Mouse (Mus musculus): ENCODE results near the gene Ap1s3. TPM values are rescaled to one million over a fixed set of nuclear protein-coding genes. Genes with fewer than 3 reads are reported as not detected.

The Ap1s3 gene
- polyA plus RNA-seq, 1 experiment: 1.8 TPM

DNA sequence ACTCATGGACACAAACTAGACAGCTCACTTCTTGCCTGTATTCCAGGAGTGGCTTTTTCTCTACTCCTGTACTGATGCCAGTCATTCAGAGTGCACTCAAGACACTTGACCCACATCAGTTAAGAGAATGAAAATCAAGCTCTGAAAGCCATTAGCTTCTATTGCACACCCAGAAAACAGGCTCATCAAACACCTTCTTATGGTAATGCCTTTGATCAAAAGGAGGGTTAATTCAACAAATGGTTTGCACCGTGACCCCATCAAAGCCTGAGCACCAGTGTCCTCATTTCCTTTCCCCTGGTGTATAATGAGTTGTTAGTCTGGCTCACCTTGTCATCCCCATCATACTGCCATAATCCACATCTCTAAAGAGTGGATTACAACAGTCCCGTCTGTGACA, 69.3 kb downstream of the Ap1s3 start:
- H3K4me3 ChIP-seq (replicated peaks; ENCODE audit: insufficient read depth, low read depth, low read length): no peak overlapping the region
- TF ChIP-seq CTCF (IDR thresholded peaks at IDR 0.05; ENCODE audit: borderline replicate concordance, insufficient read depth, low read depth, low read length) (no peak), POLR2A (IDR thresholded peaks at IDR 0.05; ENCODE audit: borderline replicate concordance, insufficient read depth, low read length) (no peak)
- no peak for DNase-seq
- H3K4me1 ChIP-seq (ENCODE audit: control insufficient read depth, insufficient read depth, low read length): no peaks in the 10 kb centered on the region
- no peak overlapping the region for H3K27ac ChIP-seq (ENCODE audit: insufficient read depth, low read length)
- 72% methylated on average over 2 of the region's 2 CpGs for WGBS
- no peaks in the 10 kb centered on the region for H3K27me3 ChIP-seq (ENCODE audit: control insufficient read depth, insufficient read depth, low read length)

DNA sequence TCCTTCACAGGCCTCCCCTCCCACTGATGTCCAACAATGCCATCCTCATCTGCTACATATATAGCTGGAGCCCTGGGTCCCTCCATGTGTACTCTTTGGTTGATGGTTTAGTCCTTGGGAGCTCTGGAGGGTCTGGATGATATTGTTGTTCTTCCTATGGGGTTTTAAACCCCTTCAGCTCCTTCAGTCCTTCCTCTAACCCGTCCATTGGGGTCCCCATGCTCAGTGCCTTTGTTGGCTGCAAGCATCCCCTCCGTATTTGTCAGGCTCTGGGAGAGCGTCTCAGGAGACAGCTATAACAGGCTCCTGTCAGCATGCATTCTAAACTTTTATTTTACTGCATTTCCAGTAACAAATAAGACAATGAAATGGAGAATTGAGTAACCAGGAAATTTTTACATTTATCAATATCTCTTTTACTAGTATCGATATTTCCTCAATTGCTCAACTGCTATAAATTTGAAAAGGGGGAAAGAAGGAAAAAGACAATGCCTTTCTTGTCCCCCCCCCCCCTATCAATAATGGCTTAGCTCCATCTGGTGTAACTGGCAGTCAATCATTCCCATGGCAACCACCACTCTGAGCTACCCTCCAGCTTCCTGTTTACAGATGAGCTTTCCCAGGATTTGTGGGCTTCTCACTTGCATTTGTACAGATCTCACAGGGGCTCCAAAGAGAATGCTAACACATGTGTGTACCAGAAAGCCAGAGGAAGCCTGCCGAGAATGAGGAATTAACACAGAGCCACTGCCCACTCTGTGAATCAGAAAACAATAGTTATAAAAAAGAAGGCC, 73.2 kb downstream of the Ap1s3 start:
- Histone ChIP-seq H3K4me3 (replicated peaks; ENCODE audit: insufficient read depth, low read depth, low read length) (no peak overlapping the region), H3K4me1 (ENCODE audit: control insufficient read depth, insufficient read depth, low read length) (no peaks in the 10 kb centered on the region), H3K27ac (ENCODE audit: insufficient read depth, low read length) (no peak overlapping the region), H3K27me3 (ENCODE audit: control insufficient read depth, insufficient read depth, low read length) (no peaks in the 10 kb centered on the region)
- DNase-seq: no peak
- 27% methylated on average over 5 of the region's 5 CpGs for WGBS
- TF ChIP-seq POLR2A (IDR thresholded peaks at IDR 0.05; ENCODE audit: borderline replicate concordance, insufficient read depth, low read length): no peak
- TF ChIP-seq CTCF (IDR thresholded peaks at IDR 0.05; ENCODE audit: borderline replicate concordance, insufficient read depth, low read depth, low read length): no peak

DNA sequence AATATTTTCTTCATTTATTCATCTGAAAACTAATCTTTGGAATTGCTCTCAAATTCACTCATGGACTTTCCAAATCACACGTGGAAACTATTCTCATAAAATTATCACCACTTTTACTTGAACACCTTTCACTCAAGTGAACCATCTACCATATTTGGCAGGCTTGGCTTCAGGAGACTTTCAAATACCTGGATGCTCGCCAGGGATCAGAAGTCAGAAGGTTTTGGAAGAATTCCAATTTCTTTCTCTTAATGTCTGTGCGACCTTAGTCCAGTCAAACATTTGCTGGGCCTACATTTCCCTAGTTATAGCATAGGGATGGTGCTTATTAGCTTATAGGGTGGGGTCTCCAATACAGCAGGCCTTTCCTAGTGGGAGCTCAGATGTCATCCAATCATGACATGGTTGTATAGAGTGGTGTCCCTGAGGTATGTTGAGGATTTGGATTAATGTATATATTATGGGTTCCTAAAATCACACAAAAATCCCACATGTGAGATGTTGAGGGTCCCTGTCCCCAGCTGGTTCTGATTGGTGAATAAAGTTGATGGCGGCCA, 79.0 kb downstream of the Ap1s3 start:
- no peak overlapping the region for H3K4me3 ChIP-seq (replicated peaks; ENCODE audit: insufficient read depth, low read depth, low read length)
- no peaks in the 10 kb centered on the region for H3K27me3 ChIP-seq (ENCODE audit: control insufficient read depth, insufficient read depth, low read length)
- 53% methylated on average over 4 of the region's 4 CpGs for WGBS
- no peak overlapping the region for H3K27ac ChIP-seq (ENCODE audit: insufficient read depth, low read length)
- H3K4me1 ChIP-seq (ENCODE audit: control insufficient read depth, insufficient read depth, low read length): no peaks in the 10 kb centered on the region
- TF ChIP-seq CTCF (IDR thresholded peaks at IDR 0.05; ENCODE audit: borderline replicate concordance, insufficient read depth, low read depth, low read length) (no peak), POLR2A (IDR thresholded peaks at IDR 0.05; ENCODE audit: borderline replicate concordance, insufficient read depth, low read length) (no peak)
- DNase-seq: no peak

- Histone ChIP-seq H3K4me3 (replicated peaks; ENCODE audit: insufficient read depth, low read depth, low read length) (no peak overlapping the region), H3K4me1 (ENCODE audit: control insufficient read depth, insufficient read depth, low read length) (no peaks in the 10 kb centered on the region), H3K27me3 (ENCODE audit: control insufficient read depth, insufficient read depth, low read length) (no peaks in the 10 kb centered on the region), H3K27ac (ENCODE audit: insufficient read depth, low read length) (no peak overlapping the region)
- DNase-seq: no peak
- 93% methylated on average over 1 of the region's 1 CpGs for WGBS
- TF ChIP-seq POLR2A (IDR thresholded peaks at IDR 0.05; ENCODE audit: borderline replicate concordance, insufficient read depth, low read length): no peak
- TF ChIP-seq CTCF (IDR thresholded peaks at IDR 0.05; ENCODE audit: borderline replicate concordance, insufficient read depth, low read depth, low read length): no peak
Observed at GRCm38 (mm10) chr1:79591091-79591490, 80.7 kb downstream of the Ap1s3 start.

DNA sequence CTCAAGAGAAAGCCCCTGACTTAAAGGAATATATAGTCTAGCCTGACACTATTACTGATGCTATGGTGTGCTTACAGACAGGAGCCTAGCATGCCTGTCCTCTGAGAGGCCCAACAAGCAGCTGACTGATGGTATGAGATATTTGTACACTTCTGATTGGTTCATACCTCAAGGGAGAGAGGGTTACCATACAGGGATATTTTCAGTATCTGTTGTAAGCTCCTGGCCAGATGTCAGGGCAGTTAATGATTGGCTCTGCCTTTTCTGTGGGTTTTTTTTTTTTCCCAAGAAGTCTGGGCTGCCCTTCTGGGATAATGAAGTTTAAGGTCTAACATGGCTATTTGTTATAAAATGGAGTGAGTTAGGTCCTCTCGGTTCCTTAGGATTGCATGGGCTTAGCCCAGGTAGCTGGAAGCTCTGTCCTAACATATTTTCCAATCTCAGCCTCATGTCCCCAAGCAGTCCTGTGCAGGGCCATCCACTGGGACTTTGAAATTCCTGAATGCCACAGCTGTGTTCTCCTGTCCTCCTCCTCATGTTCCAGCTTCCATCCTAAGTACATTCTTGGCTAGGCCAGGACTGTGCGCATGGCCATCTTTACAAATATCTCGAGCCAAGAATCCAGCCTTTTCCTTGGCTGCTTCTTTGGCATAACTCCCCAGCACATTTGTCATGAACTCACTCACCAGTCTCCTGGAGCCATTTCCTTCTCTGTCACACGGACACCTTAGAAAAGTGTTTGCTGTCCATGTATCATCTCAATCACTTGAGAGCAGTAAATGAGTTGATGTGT, 81.6 kb downstream of the Ap1s3 start:
- 47% methylated on average over 4 of the region's 4 CpGs for WGBS
- H3K27me3 ChIP-seq (ENCODE audit: control insufficient read depth, insufficient read depth, low read length): no peaks in the 10 kb centered on the region
- DNase-seq: no peak
- TF ChIP-seq CTCF (IDR thresholded peaks at IDR 0.05; ENCODE audit: borderline replicate concordance, insufficient read depth, low read depth, low read length) (no peak), POLR2A (IDR thresholded peaks at IDR 0.05; ENCODE audit: borderline replicate concordance, insufficient read depth, low read length) (no peak)
- H3K4me1 ChIP-seq (ENCODE audit: control insufficient read depth, insufficient read depth, low read length): no peaks in the 10 kb centered on the region
- H3K27ac ChIP-seq (ENCODE audit: insufficient read depth, low read length): no peak overlapping the region
- no peak overlapping the region for H3K4me3 ChIP-seq (replicated peaks; ENCODE audit: insufficient read depth, low read depth, low read length)

DNA sequence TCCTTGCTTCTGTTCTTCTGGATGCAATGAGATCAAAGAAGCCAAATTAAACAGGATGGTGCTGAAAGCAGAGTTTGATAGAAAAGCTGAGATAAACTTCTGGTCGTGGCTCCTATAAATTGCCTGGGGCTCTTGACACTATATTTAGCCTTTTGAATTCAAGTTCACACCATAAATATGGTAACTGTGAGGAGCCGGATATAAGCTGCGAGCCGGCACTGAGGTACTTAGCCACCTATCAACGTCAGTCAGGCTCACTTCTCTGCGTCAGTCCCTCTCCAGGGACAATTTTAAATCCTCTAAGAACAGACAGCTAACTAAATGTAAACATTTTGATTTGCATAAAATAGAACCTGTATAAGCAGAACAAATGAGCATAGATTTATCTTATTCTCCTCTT, 82.3 kb downstream of the Ap1s3 start:
- no peak for DNase-seq
- Histone ChIP-seq H3K4me1 (ENCODE audit: control insufficient read depth, insufficient read depth, low read length) (no peaks in the 10 kb centered on the region), H3K4me3 (replicated peaks; ENCODE audit: insufficient read depth, low read depth, low read length) (no peak overlapping the region), H3K27ac (ENCODE audit: insufficient read depth, low read length) (no peak overlapping the region), H3K27me3 (ENCODE audit: control insufficient read depth, insufficient read depth, low read length) (no peaks in the 10 kb centered on the region)
- TF ChIP-seq CTCF (IDR thresholded peaks at IDR 0.05; ENCODE audit: borderline replicate concordance, insufficient read depth, low read depth, low read length) (no peak), POLR2A (IDR thresholded peaks at IDR 0.05; ENCODE audit: borderline replicate concordance, insufficient read depth, low read length) (no peak)
- 94% methylated on average over 6 of the region's 6 CpGs for WGBS

GRCm38 (mm10) chr1:79581136-79581679, 90.6 kb downstream of the Ap1s3 start:
- Histone ChIP-seq H3K27me3 (ENCODE audit: control insufficient read depth, insufficient read depth, low read length) (no peaks in the 10 kb centered on the region), H3K4me1 (ENCODE audit: control insufficient read depth, insufficient read depth, low read length) (no peaks in the 10 kb centered on the region), H3K4me3 (replicated peaks; ENCODE audit: insufficient read depth, low read depth, low read length) (peak overlapping the region; percentile 52), H3K27ac (ENCODE audit: insufficient read depth, low read length) (peak overlapping the region; percentile 37; the same call in 1 of the 2 replicates)
- under 1% methylated on average over 15 of the region's 15 CpGs for WGBS
- TF ChIP-seq POLR2A (IDR thresholded peaks at IDR 0.05; ENCODE audit: borderline replicate concordance, insufficient read depth, low read length): peak; percentile 48; the same call in 1 of the 2 replicates
- no peak for TF ChIP-seq CTCF (IDR thresholded peaks at IDR 0.05; ENCODE audit: borderline replicate concordance, insufficient read depth, low read depth, low read length)
- peak; percentile 84 to 93 for DNase-seq
